Mouse (Mus musculus) liver, postnatal 0 days (tissue): ENCODE measurements around the gene Hlf.

Experiments used
- CTCF ChIP-seq: sonication (generic); IDR thresholded peaks from 2 replicates; pipeline ENCODE4 v1.5.1; 2016; ENCODE audit warnings: antibody characterized with exemption, low read depth
- EP300 ChIP-seq: IDR thresholded peaks from 2 replicates; pipeline ENCODE4 v1.6.1; 2016; ENCODE audit warnings: antibody characterized with exemption, low read depth, mild to moderate bottlenecking

GRCm38 (mm10) chr11:90382005-90382611, 8.6 kb downstream of the Hlf start:
- TF ChIP-seq CTCF: no peak
- peak; percentile 33; the same call in 1 of the 2 replicates for TF ChIP-seq EP300
